Mouse (Mus musculus): ENCODE measurements around the gene Fbf1.

- no peak for TF ChIP-seq CTCF (IDR thresholded peaks at IDR 0.05; ENCODE audit: control insufficient read depth, insufficient read depth, insufficient read length)
- TF ChIP-seq CEBPB (IDR thresholded peaks at IDR 0.05; ENCODE audit: low read depth), result no peak
Measured at GRCm38 (mm10) chr11:116145481-116146293, 22.3 kb downstream of the Fbf1 start.
